Mouse (Mus musculus): ENCODE data around the gene Selenon.
A peak's percentile ranks its signal among the peaks of the same experiment; 100 is the strongest.

Gene Selenon

DNA sequence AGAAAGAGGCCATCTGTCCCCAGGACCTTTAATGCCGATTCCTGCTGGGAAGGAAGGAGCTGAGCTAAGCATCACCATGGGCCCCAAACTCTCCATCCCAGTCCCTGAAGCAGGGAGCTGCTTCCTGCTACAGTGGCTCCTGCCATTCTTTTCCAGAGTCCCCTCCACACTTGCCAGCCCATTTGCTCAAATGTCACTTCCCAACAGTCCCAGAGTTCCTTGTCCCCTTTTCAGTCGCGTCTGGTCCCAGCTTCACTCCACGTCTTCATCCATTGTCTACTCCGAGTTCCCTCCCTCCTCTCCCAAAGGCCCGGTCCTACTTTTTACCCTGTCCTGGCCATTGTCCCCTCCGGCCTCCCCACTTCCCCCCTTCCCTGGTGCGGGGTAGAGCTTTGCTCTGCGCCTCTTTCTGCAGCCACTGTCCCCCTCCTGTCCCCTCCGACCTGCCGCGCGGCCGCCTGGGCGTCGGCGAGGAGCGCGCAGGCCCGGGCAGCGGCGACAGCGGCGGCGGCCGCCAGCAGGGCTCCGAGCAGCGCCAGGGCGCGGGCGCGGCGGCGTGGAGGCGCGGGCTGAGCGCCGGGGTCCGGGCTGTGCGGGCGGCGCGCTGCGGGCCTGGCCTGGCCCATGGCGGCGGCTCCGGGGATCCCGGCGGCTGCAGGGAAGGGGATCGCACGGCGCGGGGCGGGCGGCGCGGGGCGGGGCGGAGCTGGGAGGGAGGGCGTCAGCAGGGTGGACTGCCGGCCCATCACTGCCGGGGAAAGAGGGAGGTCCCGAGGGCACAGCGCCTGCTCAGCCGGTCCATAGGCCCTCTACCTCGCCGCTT, at the start of gene Selenon:
TSS of gene Selenon (minus strand) at position 673 of the 823 bp plus-strand sequence.
- peak; percentile 85 for DNase-seq

- DNase-seq, result peak; percentile 34
These were observed 49.4 kb upstream of the Selenon start for GRCm38 (mm10) chr4:134601404-134601803.

GRCm38 (mm10) chr4:134600777-134601176, 48.8 kb upstream of the Selenon start:
- no peak for DNase-seq

GRCm38 (mm10) chr4:134600060-134600459, 48.1 kb upstream of the Selenon start:
- DNase-seq, result no peak

GRCm38 (mm10) chr4:134596816-134597692, 45.1 kb upstream of the Selenon start:
- DNase-seq, result no peak

- DNase-seq, result peak; percentile 40
These were observed 42.9 kb upstream of the Selenon start for GRCm38 (mm10) chr4:134594731-134595439.

- DNase-seq, result no peak
These were observed 40.5 kb upstream of the Selenon start for GRCm38 (mm10) chr4:134592442-134592841.

GRCm38 (mm10) chr4:134591506-134592061, 39.6 kb upstream of the Selenon start:
- peak; percentile 70 for DNase-seq

GRCm38 (mm10) chr4:134590227-134590926, 38.4 kb upstream of the Selenon start:
- no peak for DNase-seq

DNA sequence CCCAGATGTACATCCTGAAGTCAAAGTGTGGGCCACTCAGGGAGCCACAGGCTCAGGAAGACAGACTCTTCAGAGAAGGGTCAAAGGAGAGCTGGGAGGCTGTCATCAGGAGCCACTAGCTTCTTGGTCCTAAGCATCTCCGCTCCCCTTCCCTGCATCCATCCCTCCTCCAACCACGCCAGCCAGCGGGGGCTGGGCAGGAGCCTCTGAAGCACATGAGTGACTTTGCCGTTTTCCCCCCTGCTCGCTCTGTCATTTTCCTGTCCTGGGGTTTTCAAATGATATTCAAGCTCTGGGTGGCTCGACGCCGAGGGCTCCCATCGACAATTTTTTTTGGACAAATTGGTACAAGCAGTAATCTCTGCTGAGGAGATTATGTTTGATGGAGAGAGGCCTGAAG, 37.8 kb upstream of the Selenon start:
- DNase-seq, result no peak

GRCm38 (mm10) chr4:134588951-134589350, 37.0 kb upstream of the Selenon start:
- DNase-seq, result peak; percentile 46

DNA sequence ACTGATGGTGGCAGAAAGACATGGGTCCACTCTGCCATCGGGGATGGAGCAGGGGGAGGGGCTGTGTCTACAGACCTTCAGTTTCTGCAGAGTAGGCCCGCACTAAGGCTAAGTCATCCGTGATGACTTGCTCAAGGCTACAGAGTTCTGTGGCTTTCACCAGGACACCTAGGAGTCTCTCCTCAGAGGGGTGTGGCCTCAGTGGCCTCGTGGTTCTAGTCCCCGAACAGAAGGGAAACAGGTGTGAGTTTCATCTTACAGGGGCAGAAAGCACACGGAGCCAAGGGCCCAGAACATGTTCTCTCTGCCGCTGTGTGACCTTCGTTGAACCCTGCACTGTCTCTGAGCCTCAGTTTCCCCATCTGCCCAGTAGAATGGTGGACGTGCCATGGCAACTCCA, 36.3 kb upstream of the Selenon start:
- DNase-seq, result no peak

- DNase-seq, result no peak
These were observed 35.8 kb upstream of the Selenon start for GRCm38 (mm10) chr4:134587636-134588197.

- DNase-seq, result no peak
These were observed 34.7 kb upstream of the Selenon start for GRCm38 (mm10) chr4:134586631-134587030.

GRCm38 (mm10) chr4:134586126-134586525, 34.2 kb upstream of the Selenon start:
- no peak for DNase-seq

- DNase-seq, result peak; percentile 63
These were observed 31.5 kb upstream of the Selenon start for GRCm38 (mm10) chr4:134583513-134583912.

DNA sequence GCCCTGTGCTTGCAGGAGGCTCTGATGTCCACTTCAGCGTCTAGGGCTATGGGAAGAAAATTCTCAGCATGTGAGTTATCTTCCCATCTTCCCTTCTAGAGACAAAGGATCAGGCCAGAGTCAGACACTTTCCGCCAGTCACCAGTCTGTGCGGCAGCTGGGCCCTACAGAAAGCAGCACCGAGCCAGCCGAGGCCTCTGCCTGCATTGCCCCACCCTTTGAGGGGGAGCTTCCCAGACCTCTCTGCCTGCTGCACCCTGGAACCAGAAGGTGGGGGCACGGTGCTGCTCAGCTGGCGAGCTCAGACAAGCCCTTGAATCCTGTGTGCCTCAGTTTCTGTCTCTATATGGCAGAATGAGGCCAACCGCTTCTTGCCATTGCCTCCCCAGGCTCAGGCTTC, 29.4 kb upstream of the Selenon start:
- no peak for DNase-seq

DNA sequence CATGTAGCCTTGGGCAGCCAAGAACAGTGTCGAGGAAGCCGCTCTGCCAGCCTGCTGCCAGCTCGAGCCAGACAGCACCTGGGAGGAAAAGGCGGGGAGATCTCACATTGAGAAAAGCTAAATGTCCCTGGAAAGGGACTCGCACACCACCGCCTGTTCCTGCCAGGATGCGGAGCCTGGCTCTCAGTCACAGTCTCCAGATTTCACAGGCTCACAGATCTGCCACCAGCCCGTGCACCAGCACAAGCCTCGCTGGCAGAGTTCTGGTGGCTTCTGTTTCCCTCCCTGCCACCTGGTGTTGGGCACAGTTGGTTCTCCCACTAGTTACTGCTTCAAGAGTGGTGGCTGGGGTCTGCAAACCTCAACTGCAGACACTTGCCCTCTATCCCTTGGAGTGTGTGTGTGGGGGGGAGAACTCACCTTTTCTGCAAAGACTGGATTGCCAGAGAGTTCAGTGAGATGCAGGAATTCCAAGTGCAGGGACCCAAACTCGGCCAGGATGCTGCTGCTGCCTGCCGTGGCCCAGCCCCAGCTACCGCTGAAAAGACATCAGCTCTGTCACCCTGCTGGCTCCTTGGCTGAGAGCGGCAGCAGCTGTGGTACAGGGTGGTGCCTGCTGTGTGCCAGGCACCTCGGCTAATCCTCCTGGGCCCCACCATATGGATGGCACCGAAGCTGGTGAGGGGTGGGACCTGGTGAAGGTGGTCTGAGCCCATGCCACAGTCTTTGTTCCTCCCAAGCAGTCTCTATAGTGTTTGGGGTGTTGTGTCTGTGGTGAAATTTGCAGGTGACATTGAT, 28.6 kb upstream of the Selenon start:
- DNase-seq, result no peak

- DNase-seq, result no peak
These were observed 27.7 kb upstream of the Selenon start for GRCm38 (mm10) chr4:134579620-134580019.

GRCm38 (mm10) chr4:134579212-134579611, 27.2 kb upstream of the Selenon start:
- DNase-seq, result peak; percentile 80

GRCm38 (mm10) chr4:134578407-134578806, 26.4 kb upstream of the Selenon start:
- no peak for DNase-seq

Measured in lung, postnatal 10 days (tissue).